Mouse (Mus musculus) G1E (cell line): ENCODE measurements around the gene Ikzf3. TPM values are rescaled to one million over a fixed set of nuclear protein-coding genes. Genes with fewer than 3 reads are reported as not detected.

Experiments used
- ATAC-seq: 2 replicates; pipeline ENCODE4 v1.8.0; 2016; ENCODE audit warnings: mild to moderate bottlenecking; ENCODE audit not compliant: insufficient number of reproducible peaks, poor library complexity, low FRiP score, severe bottlenecking; ENCODE audit errors: extremely low read depth
- DNase-seq: peaks from one replicate; pipeline ENCODE4 v3.0.0; 2012; ENCODE audit warnings: low spot score
- H3K27me3 ChIP-seq: 2 replicates; pipeline ENCODE4 v1.6.1; 2012; ENCODE audit warnings: mild to moderate bottlenecking, low read length, inconsistent platforms; ENCODE audit not compliant: insufficient read depth
- H3K36me3 ChIP-seq: replicated peaks from 2 replicates; pipeline ENCODE3; 2012; ENCODE audit warnings: mild to moderate bottlenecking, inconsistent platforms
- H3K4me1 ChIP-seq: 2 replicates; pipeline ENCODE4 v1.6.1; 2012; ENCODE audit warnings: low read depth, low read length, inconsistent platforms, mixed read lengths; ENCODE audit not compliant: insufficient read depth
- H3K4me3 ChIP-seq: 2 replicates; pipeline ENCODE4 v1.5.1; 2012; ENCODE audit warnings: low read depth, mild to moderate bottlenecking, inconsistent platforms, low read length, moderate library complexity, mixed read lengths
- H3K9me3 ChIP-seq: replicated peaks from 2 replicates; pipeline ENCODE4 v1.6.1; 2012; ENCODE audit warnings: inconsistent platforms
- CTCF ChIP-seq: IDR thresholded peaks from 2 replicates; pipeline ENCODE4 v1.5.1; 2012; ENCODE audit warnings: low read depth, low read length, inconsistent platforms, mixed read lengths
- GATA1 ChIP-seq: IDR thresholded peaks from 2 replicates; pipeline ENCODE4 v1.6.1; 2012; ENCODE audit warnings: borderline replicate concordance, low read length, inconsistent platforms, mixed read lengths
- GATA2 ChIP-seq: IDR thresholded peaks from 2 replicates; pipeline ENCODE4 v1.6.1; 2012; ENCODE audit warnings: low read depth, low read length, inconsistent platforms, borderline replicate concordance
- POLR2AphosphoS5 ChIP-seq: IDR thresholded peaks from 2 replicates; pipeline ENCODE4 v1.6.1; 2012; ENCODE audit warnings: low read depth, low read length, inconsistent platforms; ENCODE audit not compliant: insufficient replicate concordance
- TAL1 ChIP-seq: conservative IDR thresholded peaks from 2 replicates; pipeline ENCODE4 v1.6.1; 2012; ENCODE audit warnings: low read depth, low read length, inconsistent platforms, mixed read lengths
- polyA plus RNA-seq: library from polyadenylated mRNA; stranded (reverse); fragments of >175 nt; gene quantifications from 2 replicates; pipeline ENCODE4 v1.2.3, GENCODE M21; 2012
- total RNA-seq, 2 experiments: library from RNA; stranded (forward) in 1 of 2; stranded (reverse) in 1 of 2; fragments of 200-1000 nt in 1 of 2; fragments of >200 nt in 1 of 2; fragmentation: Nextera tagmentation in 1 of 2; gene quantifications; 2 replicates each; pipeline ENCODE4 v1.2.3; 2014 to 2017

The Ikzf3 gene
- total and polyA plus RNA-seq, 3 experiments, result 0.01 to 0.71 TPM; not detected in 1

GRCm38 (mm10) chr11:98587684-98588546 lies 42.1 kb upstream of the Ikzf3 start:
- peak; percentile 61 for ATAC-seq
- Histone ChIP-seq H3K4me3 (peak overlapping the region; percentile 90), H3K4me1 (peaks cover 87% of the 10 kb centered on the region)

DNA sequence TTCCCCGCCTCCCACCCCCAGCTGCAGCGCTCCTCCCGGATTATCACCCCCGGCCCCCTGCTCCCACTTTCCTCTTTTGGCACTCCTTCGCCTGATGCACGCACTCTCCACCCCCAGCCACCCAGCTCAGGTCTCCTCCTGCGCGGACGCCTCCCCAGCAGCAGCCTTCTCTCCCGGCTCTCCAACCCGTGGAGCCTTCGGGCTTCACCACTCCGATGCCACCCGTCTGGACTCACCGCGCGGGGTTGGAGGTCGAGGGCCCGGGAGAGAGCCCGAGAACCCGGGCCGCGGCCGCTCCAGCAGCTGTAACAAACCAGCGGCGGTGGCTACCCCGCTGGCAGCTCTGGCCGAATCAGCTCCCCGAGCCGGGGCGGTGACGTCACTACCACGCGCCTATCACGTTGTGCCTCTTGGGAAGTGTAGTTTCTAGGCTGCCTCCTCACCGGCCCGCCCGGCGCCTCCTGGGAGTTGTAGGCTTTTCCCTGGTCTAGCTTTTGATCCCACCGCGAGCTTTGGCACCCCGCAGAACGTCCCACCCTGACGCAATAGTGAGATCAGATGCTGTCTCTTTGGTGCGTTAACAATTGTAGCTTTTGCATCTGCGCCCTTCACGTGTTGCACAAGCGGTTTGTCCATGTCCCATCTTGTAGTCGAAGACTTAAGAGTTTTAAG lies 41.2 kb upstream of the Ikzf3 start, which contains the start of gene Ormdl3:
Ormdl3 (minus strand) TSS at position 477 of the 672 bp plus-strand sequence.
- TF ChIP-seq GATA1 (no peak), CTCF (no peak), TAL1 (no peak), POLR2AphosphoS5 (no peak), GATA2 (no peak)
- Histone ChIP-seq H3K9me3 (no peaks in the 10 kb centered on the region), H3K4me3 (peak within 1 kb of the TSS; percentile 90), H3K4me1 (peaks cover 88% of the 10 kb centered on the region), H3K27me3 (no peaks in the 10 kb centered on the region), H3K36me3 (peaks cover 34% of the 10 kb centered on the region)
- peak; percentile 59 for ATAC-seq
- DNase-seq, result peak; percentile 82

More at GRCm38 (mm10) chr11:98587684-98588546, 42.1 kb upstream of the Ikzf3 start:
- peak; percentile 73 for DNase-seq
- Histone ChIP-seq H3K9me3 (no peaks in the 10 kb centered on the region), H3K36me3 (peaks cover 27% of the 10 kb centered on the region), H3K27me3 (no peaks in the 10 kb centered on the region)
- peak; percentile 54 for TF ChIP-seq TAL1
- TF ChIP-seq CTCF, result no peak

DNA sequence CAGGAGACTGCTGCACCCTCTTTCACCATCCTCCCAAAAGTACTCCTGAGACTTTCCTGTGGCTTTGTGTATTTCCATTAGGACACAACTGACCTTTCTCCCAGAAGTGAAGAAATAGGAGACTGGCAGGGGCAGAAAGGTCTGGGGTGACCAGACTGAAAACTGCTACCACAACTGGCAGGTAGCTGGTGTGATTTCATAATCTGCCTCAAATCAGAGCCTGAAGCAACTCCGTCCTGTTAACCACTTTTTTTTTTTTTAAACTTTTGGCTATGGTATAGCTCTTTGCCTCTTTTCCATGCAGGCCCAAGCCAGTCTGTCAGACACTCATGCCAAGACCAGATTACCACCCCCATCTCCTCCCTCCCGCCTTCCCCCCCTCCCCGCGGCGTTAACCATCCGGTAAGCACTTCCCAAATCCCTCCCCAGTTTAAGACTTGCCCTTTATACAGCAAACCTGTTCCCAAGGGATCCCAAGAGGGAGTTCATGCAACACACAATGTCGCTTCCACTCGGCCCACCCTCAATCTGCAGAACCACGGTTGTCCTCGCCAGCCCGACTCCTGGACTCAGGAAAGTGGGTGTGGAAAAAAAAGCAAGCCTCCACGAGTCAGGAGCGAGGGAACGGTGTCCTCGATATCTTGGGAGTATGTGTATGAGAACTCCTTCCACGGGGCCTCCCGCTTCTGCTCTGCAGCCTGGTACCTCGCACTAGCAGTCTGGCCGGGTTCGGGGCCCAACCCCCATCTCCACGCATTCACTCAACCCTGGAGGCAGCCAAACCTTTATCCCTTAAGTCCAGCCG lies 40.5 kb upstream of the Ikzf3 start:
- no peak for ATAC-seq
- TF ChIP-seq GATA2 (no peak), TAL1 (no peak), GATA1 (no peak), POLR2AphosphoS5 (no peak), CTCF (no peak)

GRCm38 (mm10) chr11:98584629-98585177 lies 38.9 kb upstream of the Ikzf3 start:
- TF ChIP-seq POLR2AphosphoS5, result no peak
- TF ChIP-seq CTCF, result no peak
- no peak for TF ChIP-seq GATA2
- no peak for TF ChIP-seq TAL1
- TF ChIP-seq GATA1, result no peak
- ATAC-seq (no peak), DNase-seq (no peak)
- Histone ChIP-seq H3K4me1 (peaks cover 94% of the 10 kb centered on the region), H3K36me3 (peaks cover 55% of the 10 kb centered on the region), H3K9me3 (no peaks in the 10 kb centered on the region), H3K27me3 (no peaks in the 10 kb centered on the region), H3K4me3 (peak overlapping the region; percentile 90; the same call in 1 of the 2 replicates)

More for the DNA sequence above, 40.5 kb upstream of the Ikzf3 start:
- Histone ChIP-seq H3K4me3 (peak overlapping the region; percentile 90), H3K36me3 (peaks cover 39% of the 10 kb centered on the region), H3K4me1 (peaks cover 87% of the 10 kb centered on the region), H3K9me3 (no peaks in the 10 kb centered on the region), H3K27me3 (no peaks in the 10 kb centered on the region)
- DNase-seq, result no peak

DNA sequence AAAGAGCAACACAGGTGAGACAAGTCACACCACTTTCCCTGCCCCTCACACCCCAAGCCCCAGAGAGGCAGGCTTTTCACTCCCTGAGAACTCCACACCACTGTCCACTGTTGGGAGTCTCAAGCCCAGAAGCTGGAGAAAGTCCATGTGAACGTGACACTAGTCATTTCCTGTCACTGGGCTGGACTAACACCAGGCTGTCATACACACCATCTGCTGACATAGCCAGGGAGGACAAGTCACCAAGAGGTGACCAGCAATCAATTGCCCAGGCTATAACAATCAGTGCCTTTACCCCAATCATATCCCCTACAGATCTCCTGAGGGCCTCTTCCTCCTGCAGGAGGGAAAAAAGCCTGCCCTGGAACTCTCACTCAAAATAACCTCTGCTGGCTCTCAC lies 38.3 kb upstream of the Ikzf3 start:
- TF ChIP-seq TAL1 (no peak), GATA1 (no peak), CTCF (no peak), GATA2 (no peak), POLR2AphosphoS5 (no peak)
- Histone ChIP-seq H3K27me3 (no peaks in the 10 kb centered on the region), H3K36me3 (peaks cover 60% of the 10 kb centered on the region), H3K4me1 (peaks cover 93% of the 10 kb centered on the region), H3K9me3 (no peaks in the 10 kb centered on the region), H3K4me3 (peak overlapping the region; percentile 58; the same call in 1 of the 2 replicates)
- no peak for ATAC-seq
- no peak for DNase-seq
